Mouse (Mus musculus): Measurements from ENCODE around the gene Osgep.
"Not testable (repeated sequence)": the region's sequence is repeated elsewhere in the genome, so short reads cannot be mapped to it uniquely, and the experiment has no call there.

DNA sequence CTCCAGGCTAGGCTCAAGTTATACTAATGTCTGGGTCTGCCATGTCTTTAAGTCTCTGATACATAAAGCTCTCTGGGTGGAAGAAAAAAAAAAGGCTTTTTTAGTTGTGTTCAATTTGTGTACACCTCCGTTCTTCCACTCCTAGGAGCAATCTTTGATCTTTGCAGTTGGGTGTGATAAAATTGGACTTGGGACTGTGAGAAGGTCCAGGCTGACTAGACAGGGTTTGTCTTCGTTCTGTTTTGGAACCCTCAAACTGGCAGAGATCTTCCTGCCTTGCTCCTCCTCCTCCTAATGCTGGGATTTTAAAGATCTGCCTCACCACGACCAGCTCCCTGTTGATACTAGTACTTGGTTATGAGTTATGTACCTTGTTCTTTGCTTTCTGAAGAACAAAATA lies 32.5 kb upstream of the Osgep start:
- not testable (repeated sequence) for TF ChIP-seq CTCF (IDR thresholded peaks at IDR 0.05; ENCODE audit: control insufficient read depth, insufficient read depth, insufficient replicate concordance, low read depth, low read length); POLR2A (IDR thresholded peaks at IDR 0.05; ENCODE audit: control insufficient read depth, low read depth, low read length)

Data from testis, adult 2 months (tissue).